Mouse (Mus musculus) spleen, adult 12 weeks (tissue): Measurements from ENCODE around the gene Reg3a.
"Not testable (repeated sequence)": the region's sequence is repeated elsewhere in the genome, so short reads cannot be mapped to it uniquely, and the experiment has no call there.

Experiments used
- DNase-seq: peaks from one replicate; pipeline ENCODE4 v3.0.0; 2022; ENCODE audit warnings: low spot score

Reg3a gene

GRCm38 (mm10) chr6:78380409-78380808 is at the start of gene Reg3a:
TSS of gene Reg3a (plus strand) at chr6:78380709.
- no peak for DNase-seq

GRCm38 (mm10) chr6:78331919-78332569 is 48.5 kb upstream of the Reg3a start:
- DNase-seq, result no peak

- no peak for DNase-seq
These were observed 40.2 kb upstream of the Reg3a start for GRCm38 (mm10) chr6:78340296-78340695.

- DNase-seq, result no peak
These were observed 38.8 kb upstream of the Reg3a start for GRCm38 (mm10) chr6:78341689-78342088.

GRCm38 (mm10) chr6:78361971-78362563 is 18.4 kb upstream of the Reg3a start:
- DNase-seq, result no peak

- no peak for DNase-seq
These were observed 10.2 kb upstream of the Reg3a start, which contains the start of gene Reg3b for GRCm38 (mm10) chr6:78370357-78370756. TSS of gene Reg3b (plus strand) at chr6:78370657.

GRCm38 (mm10) chr6:78378765-78379164 is 1.7 kb upstream of the Reg3a start, which contains the start of gene Reg3d:
TSS of gene Reg3d (minus strand) at chr6:78378865.
- no peak for DNase-seq

GRCm38 (mm10) chr6:78385609-78386008 is 5.1 kb downstream of the Reg3a start:
- DNase-seq, result no peak

- DNase-seq, result not testable (repeated sequence)
These were observed 14.8 kb downstream of the Reg3a start, which contains the start of gene Reg2 for GRCm38 (mm10) chr6:78395323-78395722. TSS of gene Reg2 (plus strand) at chr6:78395623.

GRCm38 (mm10) chr6:78422411-78422810 is 41.9 kb downstream of the Reg3a start, which contains the start of gene Reg1:
TSS of gene Reg1 (plus strand) at chr6:78422711.
- not testable (repeated sequence) for DNase-seq

- no peak for DNase-seq
These were observed 45.0 kb downstream of the Reg3a start for GRCm38 (mm10) chr6:78425497-78425896.
